Mouse (Mus musculus) heart, adult 18-20 months (tissue): ENCODE results near the gene Tnk2. TPM values are rescaled to one million over a fixed set of nuclear protein-coding genes. Genes with fewer than 3 reads are reported as not detected.
"Not testable (repeated sequence)": the region's sequence is repeated elsewhere in the genome, so short reads cannot be mapped to it uniquely, and the experiment has no call there.

ENCODE experiments used
- DNase-seq, 2 experiments: peaks; one replicate each; pipeline ENCODE4 v3.0.0; 2021 to 2022; ENCODE audit warnings: mixed read lengths in 1 of 2
- total RNA-seq, 2 experiments: library from RNA; stranded (reverse); gene quantifications; 2 replicates each; pipeline ENCODE4 v1.2.3; 2021

The Tnk2 gene
- total RNA-seq, 2 experiments from 2014 or later, result 20.5 to 22.0 TPM

DNA sequence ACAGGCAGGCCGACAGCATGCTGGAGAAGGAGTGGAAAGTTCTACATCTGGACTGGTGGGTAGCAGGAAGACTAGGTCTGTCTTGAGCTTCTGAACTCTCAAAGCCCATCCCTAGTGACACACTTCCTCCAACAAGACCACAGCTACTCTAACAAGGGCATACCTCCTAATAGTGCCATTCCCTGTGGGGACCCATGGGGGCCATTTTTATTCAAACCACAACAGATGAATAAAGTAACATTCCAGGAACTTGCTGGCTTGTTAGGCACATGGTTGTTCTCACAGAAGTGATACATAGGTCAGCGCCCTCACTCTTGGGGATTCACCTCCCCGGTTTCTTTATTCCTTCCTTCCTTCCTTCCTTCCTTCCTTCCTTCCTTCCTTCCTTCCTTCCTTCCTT lies 7.3 kb upstream of the Tnk2 start:
- no peak for DNase-seq

DNA sequence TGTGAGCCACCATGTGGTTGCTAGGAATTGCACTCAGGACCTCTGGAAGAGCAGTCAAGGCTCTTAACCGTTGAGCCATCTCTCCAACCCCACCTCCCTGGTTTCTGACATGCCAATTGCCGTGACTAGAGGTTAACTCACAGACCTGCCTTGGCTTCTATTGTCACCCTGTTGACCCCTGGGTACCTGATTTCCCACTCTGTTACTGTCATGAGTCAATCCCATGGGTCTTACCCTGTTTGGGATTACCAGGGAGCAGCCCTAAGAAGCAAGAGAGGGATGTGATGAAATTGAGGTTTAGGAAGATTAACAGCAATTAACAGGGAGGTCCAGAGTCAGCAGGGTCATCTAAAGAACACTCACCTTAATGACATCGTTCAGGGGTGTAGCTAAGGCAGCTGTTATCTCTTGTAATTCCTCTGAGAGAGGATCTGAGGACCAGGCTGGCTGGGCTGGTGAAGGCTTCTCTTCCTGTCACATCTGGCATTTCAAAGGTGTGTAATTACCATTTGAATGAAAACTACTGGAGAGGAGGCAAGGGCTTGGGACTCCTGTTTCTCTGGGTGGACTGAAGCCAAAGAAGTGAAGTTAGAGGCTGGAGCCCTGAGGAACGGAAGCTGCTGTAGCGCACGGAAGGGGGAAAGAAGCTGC lies 6.7 kb upstream of the Tnk2 start:
- no peak for DNase-seq

DNA sequence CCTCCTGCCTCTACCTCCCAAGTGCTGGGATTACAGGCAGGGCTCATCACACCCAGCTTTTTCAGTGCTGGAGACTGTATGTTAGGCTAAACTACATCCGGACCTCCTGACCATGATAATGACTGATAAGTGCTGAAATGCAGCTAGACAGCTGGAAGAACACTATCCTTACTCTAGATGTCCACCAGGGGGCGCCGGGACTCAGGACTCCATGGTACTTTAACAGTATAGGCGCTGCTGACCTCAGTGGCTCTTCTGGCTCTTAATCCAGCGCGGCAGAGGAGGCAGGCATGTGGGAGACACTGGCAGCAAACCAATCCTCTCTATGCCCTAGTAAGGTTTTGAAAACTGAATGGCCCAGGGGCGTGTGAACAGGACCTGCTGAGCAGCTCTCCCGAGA lies 5.2 kb upstream of the Tnk2 start:
- peak; percentile 76 to 94 for DNase-seq

DNA sequence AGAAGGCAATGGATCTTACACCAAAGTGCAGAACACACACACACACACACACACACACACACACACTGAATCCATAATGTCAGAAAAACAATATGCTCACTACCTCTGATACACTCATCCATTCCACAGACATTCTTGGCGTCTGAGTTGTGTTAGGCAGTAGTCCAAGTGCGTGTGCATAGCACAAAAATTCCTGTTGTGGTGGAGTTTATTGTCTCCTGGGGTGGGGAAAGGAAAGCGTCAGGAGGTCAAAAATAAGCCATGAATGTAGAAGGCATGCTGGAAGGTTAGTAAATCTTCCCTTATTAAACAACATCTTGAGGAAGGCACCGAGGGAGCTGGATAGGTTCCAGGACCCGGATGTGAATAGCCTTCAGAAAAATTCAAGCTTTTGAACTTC lies 3.6 kb upstream of the Tnk2 start:
- DNase-seq, result no peak

DNA sequence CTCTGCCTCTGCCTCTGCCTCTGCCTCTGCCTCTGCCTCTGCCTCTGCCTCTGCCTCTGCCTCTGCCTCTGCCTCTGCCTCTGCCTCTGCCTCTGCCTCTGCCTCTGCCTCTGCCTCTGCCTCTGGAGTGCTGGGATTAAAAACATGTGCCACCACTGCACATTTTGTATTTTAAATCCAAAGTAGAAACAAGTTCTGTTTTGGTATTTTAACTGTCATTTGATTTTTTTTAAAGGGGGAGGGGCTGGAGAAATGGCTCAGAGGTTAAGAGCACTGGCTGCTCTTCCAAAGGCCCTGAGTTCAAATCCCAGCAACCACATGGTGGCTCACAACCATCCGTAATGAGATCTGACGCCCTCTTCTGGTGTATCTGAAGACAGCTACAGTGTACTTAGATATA lies 3.0 kb upstream of the Tnk2 start:
- DNase-seq, result not testable (repeated sequence)

DNA sequence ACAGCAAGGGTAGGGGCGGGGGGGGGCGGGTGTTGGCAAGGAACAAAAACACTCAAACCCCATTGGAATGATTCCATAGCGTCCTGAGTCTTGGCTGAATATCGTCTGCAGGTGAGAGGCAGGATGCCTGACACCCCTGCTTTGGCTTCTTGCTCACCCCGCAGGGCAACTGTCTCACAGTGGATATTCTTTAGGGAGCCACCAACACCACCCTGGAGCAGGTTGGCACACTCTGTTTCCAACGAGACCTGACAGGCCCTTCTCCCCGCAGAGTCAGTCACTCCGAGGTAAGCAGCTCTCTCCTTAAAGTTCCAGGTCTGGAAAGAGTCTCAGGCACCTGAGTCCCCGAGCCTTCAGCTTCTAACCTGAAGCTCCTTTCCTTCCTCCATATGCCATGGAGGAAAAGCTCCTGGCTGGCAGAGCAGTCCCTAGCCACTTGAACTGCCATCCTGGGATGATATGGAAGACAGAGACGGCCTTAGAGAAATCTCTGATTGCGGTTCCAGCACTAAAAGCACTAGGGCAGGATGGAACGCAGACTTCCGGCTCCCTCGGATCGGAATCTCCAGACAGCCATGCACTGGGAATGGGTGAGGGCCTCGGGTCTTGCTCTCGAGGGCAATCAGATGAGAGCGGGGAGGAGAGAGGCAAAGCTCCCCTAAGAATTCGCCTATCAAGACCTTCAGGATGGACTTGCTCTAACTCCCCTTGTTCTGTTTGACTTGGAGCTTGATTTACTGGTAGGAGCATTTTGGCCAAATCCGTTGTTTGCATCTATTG lies 2.0 kb upstream of the Tnk2 start:
- DNase-seq, result no peak

DNA sequence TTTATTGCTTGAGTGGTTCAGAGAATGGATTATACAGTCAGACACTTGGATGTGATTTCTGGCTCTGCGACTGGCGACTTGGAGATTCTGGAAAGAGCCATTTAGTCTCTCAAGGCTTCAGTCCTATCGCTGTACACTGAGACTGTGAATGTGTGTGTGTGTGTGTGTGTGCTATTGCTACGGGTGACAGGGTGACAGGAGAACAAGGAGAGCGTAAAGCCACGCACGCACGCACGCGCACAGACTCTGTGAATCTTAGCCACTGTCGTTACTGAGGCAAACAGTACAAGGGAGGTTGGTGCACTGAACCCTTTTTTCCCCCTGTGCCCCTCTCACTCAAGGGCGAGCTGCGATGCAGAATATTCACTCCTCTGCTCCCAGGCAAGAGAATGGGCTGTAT lies 1.4 kb upstream of the Tnk2 start:
- DNase-seq, result no peak

DNA sequence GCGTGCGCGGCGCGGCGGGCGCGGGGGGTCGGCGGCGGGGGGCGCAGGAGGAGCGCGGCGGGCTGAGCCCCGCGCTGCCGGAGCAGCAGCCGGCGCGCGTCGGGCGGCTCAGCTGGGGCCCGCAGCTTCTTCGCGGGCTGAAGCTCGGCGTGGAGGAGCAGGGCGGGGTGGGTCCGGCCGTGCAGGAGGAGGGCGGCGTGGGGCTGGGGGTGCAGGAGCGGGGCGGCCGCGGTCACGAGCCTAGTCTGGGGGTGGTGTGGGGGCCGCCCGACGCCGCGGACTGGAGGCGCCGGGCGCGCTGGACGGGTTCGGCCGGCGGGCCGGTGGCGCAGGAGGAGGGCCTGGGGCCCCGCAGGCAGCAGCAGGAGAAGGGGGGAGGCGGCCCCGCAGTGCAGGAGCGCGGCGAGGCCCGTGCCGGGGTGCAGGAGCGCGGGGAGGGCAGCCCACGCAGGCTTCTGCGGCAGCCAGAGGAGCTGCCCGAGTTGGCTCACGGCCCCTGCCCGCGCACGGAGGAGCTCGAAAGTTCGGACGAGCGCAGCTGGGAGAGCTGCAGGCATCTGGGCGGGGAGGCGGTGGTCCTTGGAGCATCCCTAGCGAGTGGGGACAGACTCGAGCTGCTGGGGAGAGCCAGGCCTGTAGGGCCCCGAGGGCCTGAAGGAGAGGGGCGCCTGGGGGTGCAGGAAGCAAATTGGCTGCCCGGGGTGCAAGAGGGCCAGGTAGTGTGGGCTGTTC lies 561 bp downstream of the Tnk2 start:
- peak; percentile 31 to 47 for DNase-seq

DNA sequence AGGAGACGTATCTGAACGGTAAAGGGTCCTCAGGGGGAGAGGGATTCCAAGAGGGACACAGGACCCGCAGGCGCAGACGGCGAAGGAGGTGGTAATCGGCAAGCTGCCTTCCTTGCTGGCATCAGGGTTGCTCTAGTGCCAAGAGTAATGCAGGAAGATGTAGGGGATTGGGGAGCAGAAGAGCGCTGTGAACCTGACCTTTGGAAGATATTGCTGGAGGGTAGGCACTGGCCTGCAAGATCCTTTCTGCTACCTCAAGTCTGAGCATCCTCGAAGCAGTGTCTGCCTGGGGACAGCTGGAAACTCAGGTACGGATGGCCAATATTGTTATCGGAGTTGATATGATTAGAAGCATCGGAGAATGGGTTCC lies 1.1 kb downstream of the Tnk2 start:
- no peak for DNase-seq

DNA sequence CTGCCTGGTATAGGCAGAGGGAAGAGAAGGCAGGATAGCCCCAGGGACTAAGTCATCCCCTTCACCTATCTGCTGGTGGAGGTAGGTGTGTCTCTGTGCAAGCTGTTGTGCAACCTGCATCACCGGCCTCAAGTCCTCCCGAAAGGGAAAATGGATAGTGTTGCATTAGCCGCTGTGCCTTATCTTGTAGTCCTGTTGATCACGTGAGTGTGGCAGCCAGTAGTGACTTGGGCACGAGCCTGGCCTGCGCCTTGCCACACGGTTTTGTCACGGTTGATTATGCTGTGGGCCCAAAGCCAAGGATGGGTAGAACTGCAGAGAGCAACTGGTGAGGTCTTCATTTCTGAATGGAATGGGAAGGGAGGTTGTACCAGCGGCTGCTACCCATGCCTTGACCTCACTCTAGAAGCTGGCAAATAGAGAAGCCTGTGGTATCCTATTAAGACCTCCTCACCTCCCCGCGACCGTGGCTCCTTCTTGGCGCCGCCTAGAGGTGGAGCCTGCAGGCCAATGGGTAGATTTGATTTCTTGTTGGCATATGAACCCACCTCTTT lies 1.8 kb downstream of the Tnk2 start:
- DNase-seq, result peak; percentile 56 to 61

DNA sequence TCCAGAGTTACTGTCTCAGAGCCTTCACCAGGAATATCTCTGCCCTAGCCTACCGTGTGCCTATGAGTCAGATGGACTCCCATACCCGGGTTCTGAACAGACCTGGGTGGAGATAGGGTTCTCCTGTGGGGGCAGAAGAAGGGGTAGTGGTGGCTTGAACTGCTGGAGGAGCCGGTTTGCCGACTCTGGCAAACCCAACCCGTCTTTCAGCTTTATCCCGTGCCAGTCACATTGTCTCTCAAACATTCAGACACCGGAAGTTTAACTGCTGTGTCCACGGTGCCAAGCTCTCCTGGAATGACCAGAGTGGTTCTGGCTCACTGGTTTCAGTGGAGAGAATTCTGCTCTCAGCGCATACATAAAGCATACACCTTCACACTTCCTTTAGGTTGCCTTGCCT lies 2.3 kb downstream of the Tnk2 start:
- DNase-seq, result no peak

DNA sequence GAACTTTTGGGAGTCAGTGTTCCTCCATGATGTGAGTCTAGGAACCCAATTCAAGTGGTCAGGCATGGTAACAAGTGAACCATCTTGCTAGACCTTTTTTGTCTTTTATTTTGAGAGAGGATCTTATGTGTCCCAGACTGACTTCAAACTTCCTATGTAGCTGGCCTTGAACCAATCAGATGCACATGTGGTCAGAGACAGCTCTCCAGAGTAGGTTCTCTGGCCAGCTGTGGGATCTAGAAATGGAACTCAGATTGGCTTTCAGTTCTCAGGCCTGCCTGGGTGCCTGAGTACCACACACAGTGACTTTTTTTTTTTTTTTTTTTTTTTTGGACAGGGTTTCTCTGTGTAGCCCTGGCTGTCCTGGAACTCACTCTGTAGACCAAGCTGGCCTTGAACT lies 4.0 kb downstream of the Tnk2 start:
- no peak for DNase-seq

DNA sequence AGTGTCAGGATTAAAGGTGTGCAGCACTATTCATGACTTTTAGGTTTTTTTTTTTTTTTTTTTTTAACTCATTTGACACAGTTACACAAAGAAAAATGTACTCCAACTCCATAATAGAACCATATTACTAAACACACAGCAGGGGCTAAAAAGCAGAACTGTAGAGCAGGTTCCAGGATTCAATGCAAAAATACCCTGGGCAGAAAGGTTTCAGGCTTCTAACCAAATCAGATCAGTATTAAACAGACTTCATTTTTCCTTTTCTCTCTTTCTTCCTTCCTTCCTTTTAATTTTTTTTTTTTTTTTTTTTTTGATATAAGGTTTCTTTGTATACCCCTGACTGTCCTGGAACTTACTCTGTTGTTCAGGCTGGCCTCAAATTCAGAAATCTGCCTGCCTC lies 6.8 kb downstream of the Tnk2 start:
- no peak for DNase-seq

DNA sequence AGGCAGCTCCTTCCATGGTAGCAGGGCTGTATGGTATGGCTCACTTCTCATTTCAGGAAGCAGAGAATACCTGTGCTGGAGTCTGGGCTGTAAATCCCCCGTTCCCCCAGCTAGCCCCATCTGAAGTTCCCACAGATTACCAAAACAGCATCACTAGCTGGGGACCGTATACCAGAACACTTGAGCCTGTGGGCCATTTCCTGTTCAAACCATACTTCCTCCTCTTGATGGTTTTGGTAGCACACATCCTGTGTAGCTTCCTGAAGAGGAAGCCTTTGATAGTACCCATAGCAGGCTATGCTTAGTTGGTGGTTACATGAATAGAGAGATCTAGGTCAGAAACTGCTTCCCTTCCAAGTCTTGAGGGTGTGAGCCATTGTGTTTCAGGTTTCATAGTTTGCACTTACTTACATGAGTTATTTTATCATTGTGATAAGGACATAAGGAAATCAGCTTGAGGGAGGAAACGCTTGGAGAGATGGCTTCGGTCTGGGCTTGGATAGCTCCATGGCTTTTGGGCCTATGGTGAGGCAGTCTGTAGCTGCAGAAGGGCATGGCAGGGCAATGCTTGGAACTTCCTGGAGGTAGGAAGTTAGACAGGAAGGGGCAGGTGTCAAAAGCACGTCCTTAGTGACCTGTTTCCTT lies 7.4 kb downstream of the Tnk2 start:
- peak in 1 of 2 experiments; percentile 59 for DNase-seq

DNA sequence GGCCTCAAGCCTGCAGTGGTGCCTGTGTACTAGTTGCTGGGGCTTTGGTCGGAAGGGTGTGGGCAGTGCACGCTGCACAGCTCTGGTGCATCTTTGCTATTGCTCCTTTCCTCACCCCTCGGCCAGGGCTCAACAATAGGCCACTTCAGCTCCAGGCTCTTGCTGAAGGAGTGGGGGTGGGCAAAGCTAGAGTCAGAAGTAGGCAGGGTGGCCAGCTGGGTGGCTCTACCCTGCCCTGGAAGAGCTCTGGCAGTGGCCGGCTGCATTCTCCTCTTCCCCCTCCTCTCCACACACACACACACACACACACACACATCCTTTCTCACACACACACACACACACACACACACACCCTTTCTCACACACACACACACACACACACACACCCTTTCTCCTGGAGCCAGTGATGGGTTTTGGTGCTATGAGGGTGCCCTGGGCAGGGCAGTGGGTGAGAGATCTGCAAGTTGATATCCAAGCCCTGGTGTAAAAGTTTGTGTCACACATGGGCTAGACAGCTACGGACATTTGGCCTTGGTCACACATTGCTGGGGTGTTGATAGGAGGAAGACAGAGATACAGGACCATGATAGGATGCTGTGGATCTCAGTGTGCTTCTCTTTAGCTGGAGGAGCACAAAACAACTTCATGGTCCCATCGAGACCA lies 10.5 kb downstream of the Tnk2 start:
- DNase-seq, result no peak

DNA sequence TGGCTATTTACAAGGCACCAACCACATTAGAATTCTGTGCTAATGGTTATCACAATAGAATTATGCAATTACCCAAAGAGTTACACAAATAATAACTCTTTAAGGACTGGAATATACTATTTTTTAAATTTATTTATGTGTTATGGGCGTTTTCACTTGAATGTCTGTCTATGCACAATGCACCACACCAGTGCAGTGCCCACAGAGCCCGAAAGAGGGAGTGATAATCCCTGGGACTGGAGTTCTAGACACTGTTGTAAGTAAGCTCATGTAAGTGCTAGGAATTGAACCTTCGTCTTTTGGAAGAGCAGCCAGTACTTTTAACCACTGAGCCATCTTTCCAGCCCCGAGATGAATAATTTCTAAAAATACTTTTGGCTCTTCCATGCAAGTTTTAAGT lies 11.9 kb downstream of the Tnk2 start:
- no peak for DNase-seq

DNA sequence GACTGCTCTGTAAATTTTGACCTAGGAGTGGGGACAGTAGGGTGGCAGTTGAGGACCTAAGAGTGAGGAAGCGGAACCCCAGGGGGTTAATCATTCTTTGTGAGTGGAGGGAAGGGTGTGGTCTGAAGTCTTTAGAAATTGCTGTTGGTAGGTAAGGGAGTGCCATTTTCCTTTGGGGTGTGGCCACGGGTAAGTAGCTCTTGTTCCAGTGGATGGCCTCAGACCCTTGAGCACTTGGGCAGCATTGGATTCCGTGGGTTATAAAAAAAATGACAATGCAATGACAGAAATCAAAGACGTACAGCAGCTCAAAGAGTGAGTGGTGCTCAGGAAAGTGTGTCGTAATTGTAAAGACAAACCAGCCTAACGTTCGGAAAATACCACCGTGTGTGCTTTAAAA lies 12.6 kb downstream of the Tnk2 start:
- DNase-seq, result no peak

DNA sequence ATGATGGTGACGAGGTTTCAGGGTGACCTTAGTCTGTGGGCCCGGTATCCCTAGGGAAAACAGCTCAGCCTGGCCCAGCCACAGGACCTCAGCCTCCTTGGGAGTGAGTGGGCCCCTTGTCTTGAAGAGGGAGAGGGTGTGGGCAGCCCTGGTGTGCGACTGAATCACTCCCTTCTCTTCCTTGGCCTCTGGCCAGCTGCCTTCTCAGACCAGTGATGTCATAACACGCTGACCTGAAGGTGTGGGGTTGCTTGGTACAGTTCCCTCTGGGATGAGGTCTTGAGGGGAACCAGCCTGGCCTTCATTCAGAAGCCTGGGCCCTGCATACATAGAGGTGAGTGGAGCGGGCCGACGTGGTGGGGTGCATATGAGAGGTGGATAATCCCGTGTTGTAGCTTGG lies 13.1 kb downstream of the Tnk2 start:
- DNase-seq, result no peak

DNA sequence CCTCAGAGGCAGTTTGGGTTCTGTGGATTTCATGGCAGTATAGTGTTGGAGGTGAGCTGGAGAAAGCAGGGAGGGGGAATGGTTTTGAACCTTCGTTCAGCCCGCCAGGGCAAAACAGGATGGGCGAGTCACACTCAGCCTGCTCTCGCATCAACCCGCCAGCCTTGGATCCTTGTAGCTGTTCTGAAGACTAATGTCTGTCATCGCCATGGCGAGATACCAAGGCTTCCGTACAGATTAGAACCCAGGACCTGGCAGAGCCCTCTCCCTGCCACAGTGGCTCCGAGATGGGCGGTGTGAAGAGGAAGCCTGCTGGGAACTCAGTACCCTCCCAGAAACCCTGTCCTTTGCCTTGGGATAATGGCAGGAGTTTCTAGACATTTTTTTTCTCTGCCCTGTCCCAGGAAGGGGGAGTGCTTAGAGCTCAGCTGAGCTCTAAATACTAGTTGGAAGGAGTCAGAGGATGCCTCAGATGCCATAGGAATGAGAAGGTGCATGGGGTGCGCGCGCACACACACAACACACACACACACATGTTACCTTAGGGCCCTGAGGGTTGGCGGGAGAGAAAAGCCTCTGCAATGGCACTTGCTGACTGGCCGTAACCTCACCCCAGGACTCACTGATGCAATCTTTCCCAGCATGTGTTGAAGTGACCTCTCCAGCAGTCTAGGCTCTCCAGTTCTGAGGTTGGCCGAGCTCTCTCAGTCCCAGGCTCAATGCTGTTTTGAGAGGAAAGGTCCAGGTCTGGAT lies 14.0 kb downstream of the Tnk2 start:
- no peak for DNase-seq

DNA sequence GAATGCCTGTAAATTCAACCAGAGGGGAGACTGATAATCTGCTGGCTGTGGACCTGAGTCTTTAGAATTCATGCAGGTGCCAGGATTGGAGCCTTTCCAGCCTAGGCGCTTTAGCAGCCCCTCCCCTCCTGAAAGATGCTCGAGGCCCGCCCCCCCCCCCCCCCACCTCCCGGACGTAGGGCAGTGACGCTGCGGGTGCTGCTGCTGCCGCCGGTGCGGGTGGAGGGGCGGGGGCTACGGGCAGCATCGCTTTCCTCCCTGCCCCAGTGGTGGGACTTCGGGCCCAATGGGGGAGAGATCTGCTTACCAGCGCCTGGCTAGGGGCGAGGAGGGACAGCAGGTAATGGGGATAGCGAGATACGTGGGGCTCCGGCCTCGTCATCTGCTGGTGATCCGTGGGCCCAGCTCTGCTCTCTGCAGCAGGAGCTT lies 15.1 kb downstream of the Tnk2 start:
- DNase-seq, result no peak

DNA sequence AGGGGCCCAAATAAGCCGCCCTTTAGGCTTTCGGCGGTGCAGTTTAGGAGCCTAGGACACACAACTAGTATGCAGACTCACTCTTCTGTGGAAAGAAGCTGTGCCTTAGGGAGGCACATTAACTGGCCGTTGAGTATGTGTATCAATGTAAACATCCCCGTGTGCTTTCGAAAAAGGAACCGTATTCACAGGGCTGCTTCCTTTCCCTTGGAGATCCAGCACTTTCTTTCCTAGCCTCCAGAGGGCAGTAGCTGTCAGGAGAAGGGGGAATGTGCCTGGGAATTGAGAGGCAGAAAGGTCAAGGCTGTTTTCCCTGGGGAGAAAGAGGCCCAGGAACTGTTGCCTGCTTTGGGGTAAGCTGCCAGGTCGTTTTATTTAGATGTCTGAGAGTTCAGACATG lies 15.7 kb downstream of the Tnk2 start:
- peak; percentile 82 to 88 for DNase-seq
